Mouse (Mus musculus) hindbrain, embryonic 14.5 days (tissue): ENCODE results near the gene Pfdn6. TPM values are rescaled to one million over a fixed set of nuclear protein-coding genes. Genes with fewer than 3 reads are reported as not detected.
A peak's percentile ranks its signal among the peaks of the same experiment; 100 is the strongest.
"Not testable (repeated sequence)": the region's sequence is repeated elsewhere in the genome, so short reads cannot be mapped to it uniquely, and the experiment has no call there.

Experiments used
- ATAC-seq: fragments of 200-750 bp; cut with Nextera tagmentation; 2 replicates; pipeline ENCODE4 v1.8.0; 2017; ENCODE audit warnings: moderate number of reproducible peaks, mild to moderate bottlenecking, moderate TSS enrichment, moderate library complexity; ENCODE audit not compliant: low FRiP score
- DNase-seq: peaks from one replicate; pipeline ENCODE4 v3.0.0-alpha.2; 2015; ENCODE audit warnings: low spot score
- H3K27ac ChIP-seq: fragments of 300-500 bp; sonication (generic); 2 replicates; pipeline ENCODE4 v1.5.1; 2014; ENCODE audit warnings: mild to moderate bottlenecking, moderate library complexity
- H3K27me3 ChIP-seq: fragments of 300-500 bp; sonication (generic); 2 replicates; pipeline ENCODE4 v1.6.1; 2014; ENCODE audit warnings: mild to moderate bottlenecking, low read length, mixed read lengths; ENCODE audit not compliant: control insufficient read depth, insufficient read depth
- H3K36me3 ChIP-seq: fragments of 300-500 bp; sonication (generic); replicated peaks from 2 replicates; pipeline ENCODE4 v1.6.1; 2014; ENCODE audit not compliant: control insufficient read depth, insufficient read depth
- H3K4me1 ChIP-seq: fragments of 300-500 bp; sonication (generic); replicated peaks from 2 replicates; pipeline ENCODE4 v1.6.1; 2014; ENCODE audit warnings: antibody characterized with exemption, low read length, mixed read lengths; ENCODE audit not compliant: control insufficient read depth, insufficient read depth
- H3K4me2 ChIP-seq: fragments of 300-500 bp; sonication (generic); replicated peaks from 2 replicates; pipeline ENCODE4 v1.6.1; 2014; ENCODE audit warnings: mild to moderate bottlenecking, moderate library complexity
- H3K4me3 ChIP-seq: fragments of 300-500 bp; sonication (generic); replicated peaks from 2 replicates; pipeline ENCODE4 v1.5.1; 2014; ENCODE audit warnings: mild to moderate bottlenecking, low read length
- H3K9ac ChIP-seq: fragments of 300-500 bp; sonication (generic); 2 replicates; pipeline ENCODE4 v1.6.1; 2014
- H3K9me3 ChIP-seq: fragments of 300-500 bp; sonication (generic); 2 replicates; pipeline ENCODE4 v1.6.1; 2016; ENCODE audit warnings: low read length; ENCODE audit not compliant: control insufficient read depth
- WGBS: fragments of 180-500 bp; shearing (Covaris S2); extraction: QIAGEN DNeasy Blood & Tissue Kit; methylation state at CpG from one replicate; pipeline ENCODE4 v1.1.7; 2014; 5-methylcytosine and 5-hydroxymethylcytosine counted together
- polyA plus RNA-seq: library from polyadenylated mRNA; unstranded; fragments of >200 nt; fragmentation: Nextera tagmentation; extraction: Ambion mirVana; gene quantifications from 2 replicates; pipeline ENCODE4 v1.2.1, GENCODE M21; 2014

Gene Pfdn6
- polyA plus RNA-seq: 157 and 161 TPM in 2 replicates

DNA sequence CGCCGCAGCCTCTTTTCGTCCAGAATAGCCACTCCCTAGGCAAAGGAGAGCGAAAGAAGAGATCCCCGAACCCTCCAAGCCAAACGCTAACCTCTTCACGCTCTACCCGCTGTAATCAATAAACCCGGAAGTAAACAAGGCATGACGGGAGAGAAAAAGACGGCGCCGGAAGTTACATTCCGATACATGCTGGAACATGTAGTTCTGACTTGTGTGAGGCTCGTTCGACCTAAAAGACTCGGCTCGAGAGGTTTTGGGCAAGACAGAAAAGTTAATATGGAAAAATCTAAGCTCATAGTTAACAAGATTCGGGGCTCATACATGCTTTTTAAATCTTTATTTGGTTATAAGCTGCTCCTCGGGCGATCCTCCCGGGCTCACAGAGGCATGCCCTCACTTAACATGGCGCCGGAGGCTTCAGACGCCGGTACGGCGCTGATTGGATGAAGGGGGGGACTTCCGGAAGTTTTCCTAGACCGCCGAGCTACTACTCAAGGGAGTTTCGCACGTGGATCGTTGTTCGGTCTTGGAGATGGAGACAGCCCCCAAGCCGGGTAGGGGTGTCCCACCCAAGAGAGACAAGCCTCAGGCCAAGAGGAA, at the start of gene Pfdn6, which contains the start of gene Wdr46:
Gene Pfdn6 (minus strand): TSS at position 138 of the 600 bp plus-strand sequence.
Gene Wdr46 (plus strand): TSS at position 455 of the 600 bp plus-strand sequence.
- Histone ChIP-seq H3K36me3 (peaks cover 52% of the 10 kb centered on the region), H3K9ac (peak within 1 kb of the TSS; percentile 70), H3K4me1 (peaks cover 16% of the 10 kb centered on the region), H3K27me3 (no peaks in the 10 kb centered on the region), H3K4me2 (peak within 1 kb of the TSS; percentile 84), H3K27ac (0 out of 2 replicates have a peak within 1 kb of the TSS, but pooled peaks have one; percentile 0), H3K4me3 (peak within 1 kb of the TSS; percentile 87), H3K9me3 (no peaks in the 10 kb centered on the region)
- DNase-seq (peak; percentile 95), ATAC-seq (peak; percentile 90)
- WGBS: under 1% methylated on average over 36 of the region's 36 CpGs

GRCm38 (mm10) chr17:33982136-33982535, 42.0 kb upstream of the Pfdn6 start:
- H3K27ac ChIP-seq: peak overlapping the region; percentile 95; the same call in 1 of the 2 replicates
- peak; percentile 77 for DNase-seq
- H3K9me3 ChIP-seq, H3K4me1 ChIP-seq, ATAC-seq, H3K36me3 ChIP-seq: not testable (repeated sequence)
- H3K27me3 ChIP-seq: peaks cover 31% of the 10 kb centered on the region
- peak overlapping the region; percentile 45; the same call in 1 of the 2 replicates for H3K4me3 ChIP-seq
- peak overlapping the region; percentile 65 for H3K4me2 ChIP-seq
- 0 out of 2 replicates have a peak overlapping the region, but pooled peaks have one; percentile 67 for H3K9ac ChIP-seq
- WGBS: 7% methylated on average over 8 of the region's 8 CpGs

- H3K4me2 ChIP-seq: peak overlapping the region; percentile 65
- ATAC-seq (peak; percentile 96), DNase-seq (peak; percentile 93)
- not testable (repeated sequence) for H3K4me1 ChIP-seq, H3K9me3 ChIP-seq, H3K36me3 ChIP-seq
- WGBS: under 1% methylated on average over 27 of the region's 27 CpGs
- H3K9ac ChIP-seq: peak overlapping the region; percentile 67
- H3K27me3 ChIP-seq: peaks cover 39% of the 10 kb centered on the region
- H3K27ac ChIP-seq: peak overlapping the region; percentile 95
- H3K4me3 ChIP-seq: peak overlapping the region; percentile 45
Observed at GRCm38 (mm10) chr17:33981192-33981909, 41.2 kb upstream of the Pfdn6 start.

DNA sequence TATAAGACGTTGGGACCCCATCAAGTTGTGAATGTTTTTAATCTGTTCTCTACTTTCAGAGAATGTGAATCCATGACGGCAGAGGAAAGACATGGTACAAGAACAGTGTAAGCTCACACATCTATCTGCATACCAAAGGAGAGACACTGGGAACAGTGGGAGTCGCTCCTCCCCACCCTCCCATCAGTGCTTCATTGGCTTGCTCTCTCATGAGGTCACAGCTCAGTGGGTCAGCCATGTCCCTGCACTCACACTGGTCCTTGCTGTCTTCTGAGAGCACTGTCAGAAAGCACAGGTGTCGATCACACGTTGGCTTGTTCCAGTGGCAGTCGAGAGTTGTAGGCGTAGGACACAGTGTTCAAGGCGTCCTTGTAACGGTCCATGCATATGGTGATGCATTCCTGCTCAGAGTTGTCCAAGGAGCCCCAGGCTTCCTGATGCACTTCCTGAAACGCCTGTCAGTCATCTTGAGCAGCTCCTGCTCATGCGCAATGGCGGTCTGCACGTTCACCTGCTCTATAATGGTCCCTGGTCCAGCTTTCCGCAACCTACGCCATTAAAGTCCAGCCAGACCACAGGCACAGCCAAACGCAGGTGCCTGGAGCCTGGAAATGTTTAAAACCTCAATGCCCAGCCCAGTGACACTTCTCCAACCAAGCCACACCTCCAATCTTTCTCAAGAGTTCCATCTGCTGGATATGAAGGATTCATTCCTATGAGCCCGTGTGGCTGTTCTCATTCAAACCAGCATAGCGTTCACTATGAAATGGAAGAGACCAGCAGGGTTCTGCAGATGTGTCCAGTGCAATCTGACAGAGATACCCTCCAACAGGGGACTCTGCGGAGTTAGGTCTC, 40.3 kb upstream of the Pfdn6 start:
- H3K4me3 ChIP-seq: no peak overlapping the region
- H3K27me3 ChIP-seq: peaks cover 42% of the 10 kb centered on the region
- no peak overlapping the region; the same call in 1 of the 2 replicates for H3K27ac ChIP-seq
- H3K9me3 ChIP-seq: no peaks in the 10 kb centered on the region
- DNase-seq (no peak), ATAC-seq (no peak)
- WGBS: 78% methylated on average over 19 of the region's 19 CpGs
- no peaks in the 10 kb centered on the region for H3K36me3 ChIP-seq
- 0 out of 2 replicates have a peak overlapping the region, but pooled peaks have one; percentile 4 for H3K9ac ChIP-seq
- H3K4me1 ChIP-seq: peaks cover 5% of the 10 kb centered on the region; the same call in 1 of the 2 replicates
- peak overlapping the region; percentile 65; the same call in 1 of the 2 replicates for H3K4me2 ChIP-seq

DNA sequence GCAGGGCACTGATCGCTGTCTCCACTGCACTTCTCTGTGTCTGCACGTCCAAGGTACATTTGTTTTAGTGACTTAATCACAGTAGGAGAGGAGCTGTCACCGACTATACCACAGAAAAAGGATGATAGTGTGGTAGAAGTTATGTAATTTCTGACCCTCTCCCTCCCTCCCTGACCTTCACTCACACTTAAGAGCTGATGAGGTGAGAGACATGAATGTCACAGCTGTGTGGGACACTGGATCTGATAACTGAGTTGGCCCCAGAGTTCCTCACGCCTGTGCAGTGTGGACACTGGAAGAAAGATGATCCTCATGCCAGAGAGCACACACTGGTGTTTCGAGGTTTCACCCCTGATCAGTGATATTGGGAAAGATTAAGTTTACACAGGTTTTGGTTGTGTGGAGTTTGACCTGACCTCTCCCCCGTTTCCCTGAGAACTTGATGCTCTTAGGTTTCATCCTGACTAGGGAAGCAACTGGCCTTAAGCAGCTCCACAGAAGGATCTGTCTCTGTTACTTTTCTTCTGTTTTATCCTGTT, 39.4 kb upstream of the Pfdn6 start:
- WGBS: 79% methylated on average over 6 of the region's 6 CpGs

DNA sequence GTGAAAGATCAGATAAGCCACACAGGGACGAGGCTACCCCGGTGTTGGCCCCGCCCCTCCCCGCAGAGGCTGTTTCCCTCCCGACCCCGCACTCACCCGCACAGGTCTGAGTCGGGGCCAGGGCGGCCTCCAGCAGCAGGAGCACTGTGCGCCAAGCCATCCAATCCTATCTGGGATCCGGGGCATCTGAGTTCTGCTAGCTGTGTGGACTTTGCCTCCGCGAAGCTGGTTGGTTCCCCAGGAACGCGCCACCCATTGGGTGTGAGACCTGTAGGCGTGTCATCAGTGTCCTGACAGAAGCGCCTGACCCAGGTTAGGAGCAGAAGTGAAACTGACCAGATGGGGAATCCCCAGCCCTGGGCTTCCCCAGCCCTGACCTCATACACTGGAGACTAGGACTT, 38.5 kb upstream of the Pfdn6 start:
- Histone ChIP-seq H3K9me3 (no peaks in the 10 kb centered on the region), H3K4me3 (peak overlapping the region; percentile 31), H3K9ac (peak overlapping the region; percentile 39), H3K27me3 (peaks cover 42% of the 10 kb centered on the region), H3K4me2 (peak overlapping the region; percentile 56), H3K36me3 (no peaks in the 10 kb centered on the region), H3K4me1 (peaks cover 5% of the 10 kb centered on the region; the same call in 1 of the 2 replicates), H3K27ac (no peak overlapping the region)
- whole genome bisulfite sequencing: 2% methylated on average over 17 of the region's 17 CpGs
- ATAC-seq (no peak), DNase-seq (no peak)

More for the DNA sequence above, 39.4 kb upstream of the Pfdn6 start:
- no peak overlapping the region for H3K4me3 ChIP-seq
- peaks cover 42% of the 10 kb centered on the region for H3K27me3 ChIP-seq
- H3K27ac ChIP-seq: no peak overlapping the region
- no peak overlapping the region for H3K9ac ChIP-seq
- DNase-seq: no peak
- H3K9me3 ChIP-seq: no peaks in the 10 kb centered on the region
- no peaks in the 10 kb centered on the region for H3K36me3 ChIP-seq
- H3K4me2 ChIP-seq: no peak overlapping the region
- ATAC-seq: no peak
- H3K4me1 ChIP-seq: peaks cover 5% of the 10 kb centered on the region; the same call in 1 of the 2 replicates

DNA sequence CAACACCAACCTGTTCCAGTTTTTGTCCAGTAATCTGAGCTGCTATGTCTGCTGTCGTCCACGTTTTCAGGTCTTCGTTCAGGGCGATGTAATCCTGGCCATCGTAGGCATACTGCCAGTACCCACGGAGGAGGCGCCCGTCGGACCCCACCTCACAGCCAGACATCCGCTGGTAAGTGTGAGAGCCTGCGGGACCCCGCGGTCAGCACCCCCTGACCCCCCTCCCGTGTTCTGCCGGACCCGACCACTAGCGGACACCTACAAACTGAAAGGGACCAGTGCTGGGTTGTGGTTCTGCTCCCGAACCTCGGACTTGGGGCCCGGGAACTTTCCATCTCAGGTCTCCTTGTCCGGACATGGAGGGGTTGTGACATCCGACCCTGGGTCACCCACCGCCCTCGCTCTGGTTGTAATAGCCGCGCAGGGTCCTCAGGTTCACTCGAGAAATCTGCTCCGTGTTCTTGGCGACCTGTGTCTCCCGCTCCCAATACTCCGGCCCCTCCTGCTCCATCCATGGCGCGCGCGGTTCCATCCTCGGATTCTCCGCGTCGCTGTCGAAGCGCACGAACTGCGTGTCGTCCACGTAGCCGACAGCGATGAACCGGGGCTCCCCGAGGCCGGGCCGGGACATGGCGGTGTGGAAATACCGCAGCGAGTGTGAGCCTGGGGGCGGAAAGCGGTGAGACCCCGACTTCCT, 37.9 kb upstream of the Pfdn6 start:
- H3K27ac ChIP-seq: no peak overlapping the region
- peak overlapping the region; percentile 39 for H3K9ac ChIP-seq
- WGBS: 2% methylated on average over 57 of the region's 57 CpGs
- no peaks in the 10 kb centered on the region for H3K36me3 ChIP-seq
- H3K27me3 ChIP-seq: peaks cover 42% of the 10 kb centered on the region
- ATAC-seq (no peak), DNase-seq (no peak)
- peak overlapping the region; percentile 56 for H3K4me2 ChIP-seq
- H3K4me1 ChIP-seq: peaks cover 5% of the 10 kb centered on the region; the same call in 1 of the 2 replicates
- H3K4me3 ChIP-seq: peak overlapping the region; percentile 31
- no peaks in the 10 kb centered on the region for H3K9me3 ChIP-seq

DNA sequence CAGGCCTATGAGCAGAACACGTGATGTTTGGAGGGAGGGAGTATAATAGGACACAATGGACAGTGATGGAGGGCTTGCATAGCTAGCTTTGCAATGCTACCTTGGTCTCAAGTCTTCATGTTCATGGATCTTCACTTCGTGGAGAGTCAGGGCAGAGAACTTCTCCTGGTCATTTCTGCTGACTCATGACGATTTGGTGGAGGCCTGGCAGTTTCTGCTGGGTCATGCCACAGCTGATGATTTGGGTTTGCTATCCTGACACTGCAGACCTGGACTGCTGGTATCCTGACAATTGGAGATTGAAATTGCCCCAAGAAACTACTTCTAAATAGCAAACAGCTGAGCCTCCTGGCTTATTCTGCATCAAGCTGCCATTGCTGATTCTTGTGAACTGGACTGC, 33.4 kb upstream of the Pfdn6 start:
- Histone ChIP-seq H3K4me2 (no peak overlapping the region), H3K9me3 (no peaks in the 10 kb centered on the region), H3K9ac (no peak overlapping the region), H3K27me3 (peaks cover 25% of the 10 kb centered on the region), H3K4me3 (no peak overlapping the region), H3K27ac (no peak overlapping the region), H3K4me1 (no peaks in the 10 kb centered on the region), H3K36me3 (no peaks in the 10 kb centered on the region)
- ATAC-seq: no peak
- DNase-seq: no peak
- WGBS: 73% methylated on average over 3 of the region's 3 CpGs
